Mouse (Mus musculus) hindbrain, embryonic 12.5 days (tissue): ENCODE measurements at regions not wholly inside any gene's neighbourhood (a gene's known extent, or its start where the extent isn't known, plus 50 kb on each side); places are given as distances from the start of the nearest gene placed in this dataset.

Source experiments
- ATAC-seq: fragments of 200-750 bp; cut with Nextera tagmentation; 2 replicates; pipeline ENCODE4 v1.8.0; 2017; ENCODE audit warnings: moderate TSS enrichment; ENCODE audit not compliant: low FRiP score
- H3K27ac ChIP-seq: fragments of 300-500 bp; sonication (generic); 2 replicates; pipeline ENCODE4 v1.5.1; 2016; ENCODE audit warnings: mild to moderate bottlenecking
- H3K27me3 ChIP-seq: fragments of 300-500 bp; sonication (generic); 2 replicates; pipeline ENCODE4 v1.6.1; 2016; ENCODE audit warnings: mild to moderate bottlenecking
- H3K36me3 ChIP-seq: fragments of 300-500 bp; sonication (generic); 2 replicates; pipeline ENCODE4 v1.6.1; 2016; ENCODE audit warnings: mild to moderate bottlenecking
- H3K4me1 ChIP-seq: fragments of 300-500 bp; sonication (generic); 2 replicates; pipeline ENCODE4 v1.6.1; 2016
- H3K4me2 ChIP-seq: fragments of 300-500 bp; sonication (generic); replicated peaks from 2 replicates; pipeline ENCODE4 v1.6.1; 2016; ENCODE audit warnings: mild to moderate bottlenecking
- H3K4me3 ChIP-seq: fragments of 300-500 bp; sonication (generic); 2 replicates; pipeline ENCODE4 v1.5.1; 2016; ENCODE audit warnings: mild to moderate bottlenecking
- H3K9ac ChIP-seq: fragments of 300-500 bp; sonication (generic); 2 replicates; pipeline ENCODE4 v1.6.1; 2016; ENCODE audit warnings: mild to moderate bottlenecking, moderate library complexity
- H3K9me3 ChIP-seq: fragments of 300-500 bp; sonication (generic); replicated peaks from 2 replicates; pipeline ENCODE4 v1.6.1; 2016; ENCODE audit warnings: mild to moderate bottlenecking
- WGBS: fragments of 180-500 bp; shearing (Covaris S2); methylation state at CpG from one replicate; pipeline ENCODE4 v1.1.7; 2016; 5-methylcytosine and 5-hydroxymethylcytosine counted together

DNA sequence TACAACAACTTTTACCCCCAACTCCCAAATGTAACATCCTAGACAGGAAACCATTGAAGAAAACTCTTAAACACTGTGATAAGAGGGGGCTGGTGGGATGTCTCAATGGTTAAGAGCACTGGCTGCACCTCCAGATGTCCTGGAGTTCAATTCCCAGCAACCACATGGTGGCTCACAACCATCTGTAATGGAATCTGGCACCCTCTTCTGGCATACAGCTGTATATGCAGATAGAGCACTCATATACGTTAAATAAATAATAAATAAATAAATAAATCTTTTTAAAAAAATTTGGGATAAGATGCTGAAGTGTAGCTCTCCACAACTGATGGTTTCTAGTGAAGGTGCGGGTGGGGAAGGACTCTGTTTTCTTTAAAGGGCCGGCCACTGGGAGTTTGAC, 69.3 kb downstream of the Kctd15 start:
- no peak overlapping the region for H3K4me3 ChIP-seq
- H3K27ac ChIP-seq = no peak overlapping the region
- peaks cover 15% of the 10 kb centered on the region for H3K9me3 ChIP-seq
- ATAC-seq = no peak
- H3K4me1 ChIP-seq = no peaks in the 10 kb centered on the region
- no peaks in the 10 kb centered on the region for H3K27me3 ChIP-seq
- H3K36me3 ChIP-seq = no peaks in the 10 kb centered on the region
- H3K4me2 ChIP-seq = no peak overlapping the region
- H3K9ac ChIP-seq = no peak overlapping the region
- WGBS = 91% methylated on average over 3 of the region's 3 CpGs

DNA sequence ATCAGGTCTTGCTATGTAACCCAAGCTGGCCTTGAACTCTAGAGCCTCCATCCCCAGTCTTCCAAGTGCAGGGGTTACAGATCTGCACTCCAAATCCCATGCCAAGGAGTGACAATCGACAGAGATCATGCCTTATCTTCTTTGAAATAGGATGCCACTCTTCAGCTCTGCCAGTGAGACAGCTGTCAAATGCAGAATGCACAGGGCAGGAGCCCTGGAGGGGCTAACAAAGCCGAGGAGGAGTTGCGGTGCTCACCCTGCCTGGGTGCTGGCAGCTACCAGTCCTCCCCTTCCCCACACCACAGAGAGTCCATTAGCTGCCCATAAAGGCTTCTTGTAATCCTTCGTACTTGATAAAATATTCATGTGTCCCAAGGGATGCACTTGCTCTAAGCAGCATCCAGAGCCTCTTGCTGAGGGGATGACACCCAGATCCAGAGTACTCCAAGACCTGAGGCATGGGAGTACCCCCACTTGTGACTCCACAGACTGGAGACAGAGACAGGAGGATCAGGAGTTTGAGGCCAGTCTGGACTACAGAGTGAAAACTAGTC, 71.1 kb downstream of the Kctd15 start:
- H3K9ac ChIP-seq = peak overlapping the region; percentile 27; the same call in 1 of the 2 replicates
- H3K27ac ChIP-seq = no peak overlapping the region
- ATAC-seq = no peak
- no peaks in the 10 kb centered on the region for H3K27me3 ChIP-seq
- H3K36me3 ChIP-seq = no peaks in the 10 kb centered on the region
- WGBS = 65% methylated on average over 4 of the region's 4 CpGs
- no peak overlapping the region for H3K4me3 ChIP-seq
- no peak overlapping the region for H3K4me2 ChIP-seq
- H3K9me3 ChIP-seq = peaks cover 15% of the 10 kb centered on the region
- H3K4me1 ChIP-seq = no peaks in the 10 kb centered on the region

- no peak overlapping the region for H3K4me3 ChIP-seq
- H3K27ac ChIP-seq = no peak overlapping the region
- no peak for ATAC-seq
- no peak overlapping the region for H3K4me2 ChIP-seq
- WGBS = 95% methylated on average over 7 of the region's 7 CpGs
- peaks cover 15% of the 10 kb centered on the region for H3K9me3 ChIP-seq
- H3K4me1 ChIP-seq = no peaks in the 10 kb centered on the region
- H3K27me3 ChIP-seq = no peaks in the 10 kb centered on the region
- H3K36me3 ChIP-seq = no peaks in the 10 kb centered on the region
- no peak overlapping the region for H3K9ac ChIP-seq
Measured at GRCm38 (mm10) chr7:34584870-34585269, 71.7 kb downstream of the Kctd15 start.

DNA sequence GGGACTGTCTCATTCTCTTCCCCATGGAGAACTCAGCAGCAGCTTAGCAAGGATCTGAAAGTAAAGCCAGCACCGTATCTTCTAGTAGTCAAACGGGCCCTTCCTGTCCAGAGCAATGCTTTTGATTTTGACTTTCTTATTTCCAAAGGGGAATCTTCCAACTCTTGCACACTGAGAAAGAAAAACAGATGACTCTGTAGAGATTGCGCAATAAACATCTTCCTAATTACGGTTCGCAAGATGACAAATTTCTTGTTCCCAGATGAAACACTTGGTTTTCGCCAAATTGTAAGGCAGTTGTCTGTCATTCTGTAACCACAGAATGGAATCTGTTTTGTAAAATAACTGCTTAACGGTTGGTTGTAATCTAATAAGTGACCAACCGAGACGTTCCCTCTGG, 75.7 kb downstream of the Kctd15 start:
- no peak for ATAC-seq
- Histone ChIP-seq H3K4me1 (no peaks in the 10 kb centered on the region), H3K4me2 (no peak overlapping the region), H3K9ac (no peak overlapping the region), H3K27me3 (no peaks in the 10 kb centered on the region), H3K36me3 (no peaks in the 10 kb centered on the region), H3K9me3 (peaks cover 6% of the 10 kb centered on the region; the same call in 1 of the 2 replicates), H3K27ac (no peak overlapping the region), H3K4me3 (no peak overlapping the region)
- 91% methylated on average over 9 of the region's 9 CpGs for WGBS

- peak overlapping the region; percentile 62; the same call in 1 of the 2 replicates for H3K4me2 ChIP-seq
- H3K9me3 ChIP-seq = no peaks in the 10 kb centered on the region
- H3K36me3 ChIP-seq = no peaks in the 10 kb centered on the region
- no peak overlapping the region; the same call in 1 of the 2 replicates for H3K27ac ChIP-seq
- ATAC-seq = peak; percentile 29; the same call in 1 of the 2 replicates
- WGBS = 41% methylated on average over 10 of the region's 10 CpGs
- no peaks in the 10 kb centered on the region for H3K27me3 ChIP-seq
- no peak overlapping the region for H3K4me3 ChIP-seq
- H3K9ac ChIP-seq = no peak overlapping the region
- peaks cover 20% of the 10 kb centered on the region for H3K4me1 ChIP-seq
Measured at GRCm38 (mm10) chr7:34571295-34571694, 85.2 kb downstream of the Kctd15 start.

DNA sequence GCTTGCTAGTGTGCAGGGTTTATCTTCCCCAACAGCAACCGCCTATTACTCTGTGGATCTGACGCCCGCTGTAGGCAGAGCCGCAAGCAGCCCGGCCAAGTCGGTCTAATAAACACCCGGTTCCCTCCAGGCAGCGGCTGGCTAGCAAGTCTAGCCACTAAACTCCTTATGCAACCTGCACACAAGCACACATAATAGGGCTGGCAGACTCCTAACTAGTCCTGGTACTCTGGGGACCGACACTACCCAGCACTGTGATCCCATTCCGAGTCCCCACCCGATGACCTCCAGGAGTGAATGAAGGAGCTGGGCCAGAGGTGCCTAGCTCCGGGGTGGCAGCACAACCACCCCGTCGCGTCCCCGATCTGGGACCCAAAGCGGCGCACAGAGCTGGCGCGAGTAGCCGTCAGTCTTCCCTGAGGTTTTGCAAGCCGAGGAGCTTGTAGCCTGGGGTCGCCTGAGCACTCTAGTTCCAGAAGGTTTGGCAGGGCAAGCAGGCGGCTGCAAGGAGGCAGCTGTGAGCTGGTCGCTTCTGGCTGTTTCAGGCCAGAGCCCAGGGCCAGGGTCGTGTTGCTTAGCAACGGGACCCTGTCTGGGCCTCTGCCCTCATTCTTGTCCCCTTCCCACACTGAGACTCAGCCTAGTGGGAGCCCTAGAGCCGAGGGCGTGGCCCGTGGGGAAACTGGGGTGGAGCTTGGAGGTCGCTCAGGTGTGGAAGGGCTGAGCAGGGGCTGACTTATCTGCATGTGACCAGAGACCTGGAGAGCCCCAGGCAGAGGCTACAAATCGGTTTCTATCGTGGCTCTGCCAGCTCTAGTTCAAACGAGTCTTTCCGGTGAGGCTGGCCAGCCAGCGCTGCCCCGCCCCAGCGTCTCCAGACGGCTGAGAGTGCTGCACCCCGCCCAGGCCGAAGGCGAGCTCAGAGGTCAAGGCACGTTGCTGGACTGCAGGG, 86.1 kb downstream of the Kctd15 start:
- ATAC-seq = peak; percentile 93
- peak overlapping the region; percentile 47 for H3K9ac ChIP-seq
- peak overlapping the region; percentile 28 for H3K4me3 ChIP-seq
- peak overlapping the region; percentile 66 for H3K27ac ChIP-seq
- H3K27me3 ChIP-seq = no peaks in the 10 kb centered on the region
- H3K4me1 ChIP-seq = peaks cover 20% of the 10 kb centered on the region
- H3K9me3 ChIP-seq = no peaks in the 10 kb centered on the region
- H3K4me2 ChIP-seq = peak overlapping the region; percentile 62
- WGBS = 1% methylated on average over 43 of the region's 43 CpGs
- H3K36me3 ChIP-seq = no peaks in the 10 kb centered on the region

DNA sequence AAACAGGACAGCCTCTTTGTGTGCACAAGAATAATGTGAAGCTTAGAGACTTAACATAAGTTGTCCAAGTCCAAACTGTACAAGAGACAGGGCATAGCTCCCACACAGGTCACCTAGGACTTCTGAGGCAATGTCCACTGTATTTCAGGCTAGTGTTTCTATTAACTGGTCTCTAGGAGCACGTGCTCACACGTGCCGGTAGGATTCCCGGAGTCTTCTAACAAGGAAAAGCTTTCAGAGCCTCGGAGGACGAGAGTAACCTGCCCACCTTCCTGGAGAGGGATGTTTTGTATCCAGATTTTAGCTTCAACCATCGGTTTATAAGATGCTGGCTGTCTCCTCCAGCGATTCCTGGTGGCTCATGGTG, 86.8 kb downstream of the Kctd15 start:
- Histone ChIP-seq H3K27ac (peak overlapping the region; percentile 66), H3K4me1 (peaks cover 20% of the 10 kb centered on the region)

DNA sequence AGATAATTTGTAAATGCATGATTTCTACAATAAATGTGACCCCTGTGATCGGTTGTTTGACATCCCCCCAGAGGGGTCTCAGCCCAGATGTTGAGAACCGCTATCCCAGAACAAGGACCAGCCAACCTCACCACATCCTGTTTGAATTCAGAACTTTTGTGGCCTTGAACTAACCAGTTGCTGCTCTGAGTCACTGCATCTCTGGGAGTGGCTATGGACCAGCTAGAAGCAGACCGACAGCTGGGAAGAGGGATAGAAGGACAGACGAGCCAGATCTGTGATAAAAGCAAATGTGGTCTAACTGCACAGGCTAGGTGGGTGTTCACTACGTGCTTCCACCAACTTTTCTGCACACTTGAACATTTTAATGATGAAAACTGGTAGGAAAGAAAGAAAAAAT, 89.0 kb downstream of the Kctd15 start:
- no peak overlapping the region for H3K27ac ChIP-seq
- no peak overlapping the region for H3K9ac ChIP-seq
- no peaks in the 10 kb centered on the region for H3K9me3 ChIP-seq
- no peak for ATAC-seq
- H3K27me3 ChIP-seq = no peaks in the 10 kb centered on the region
- WGBS = 63% methylated on average over 5 of the region's 5 CpGs
- no peaks in the 10 kb centered on the region for H3K36me3 ChIP-seq
- H3K4me1 ChIP-seq = peaks cover 20% of the 10 kb centered on the region
- no peak overlapping the region for H3K4me3 ChIP-seq
- H3K4me2 ChIP-seq = no peak overlapping the region

More for the DNA sequence above, 86.8 kb downstream of the Kctd15 start:
- H3K4me2 ChIP-seq = peak overlapping the region; percentile 62
- no peaks in the 10 kb centered on the region for H3K36me3 ChIP-seq
- no peak overlapping the region for H3K4me3 ChIP-seq
- no peaks in the 10 kb centered on the region for H3K9me3 ChIP-seq
- 20% methylated on average over 8 of the region's 8 CpGs for WGBS
- no peak overlapping the region; the same call in 1 of the 2 replicates for H3K9ac ChIP-seq
- ATAC-seq = no peak
- H3K27me3 ChIP-seq = no peaks in the 10 kb centered on the region

DNA sequence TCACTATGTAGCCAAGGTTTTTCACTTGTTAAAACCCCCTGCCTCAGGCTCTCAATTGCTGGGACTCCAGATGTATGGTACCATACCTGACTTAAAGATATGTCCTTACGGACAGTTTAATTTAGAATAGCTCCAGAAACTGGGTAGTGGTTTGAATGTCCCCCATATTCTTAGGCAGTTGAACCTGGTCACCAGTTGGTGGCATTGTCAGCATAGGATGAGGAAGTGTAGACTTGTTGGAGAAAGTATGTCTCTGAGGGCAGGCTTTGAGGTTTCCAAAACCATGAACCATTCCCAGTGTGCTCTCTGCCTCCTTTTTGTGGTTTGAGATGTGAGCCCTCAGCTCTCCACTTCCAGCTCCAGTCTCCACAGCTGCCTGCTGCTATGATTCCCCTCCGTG, 94.4 kb downstream of the Kctd15 start:
- H3K27me3 ChIP-seq = no peaks in the 10 kb centered on the region
- no peak for ATAC-seq
- peaks cover 7% of the 10 kb centered on the region for H3K9me3 ChIP-seq
- H3K9ac ChIP-seq = no peak overlapping the region
- no peak overlapping the region for H3K4me2 ChIP-seq
- no peak overlapping the region for H3K4me3 ChIP-seq
- 86% methylated on average over 2 of the region's 2 CpGs for WGBS
- H3K4me1 ChIP-seq = no peaks in the 10 kb centered on the region
- no peaks in the 10 kb centered on the region for H3K36me3 ChIP-seq
- no peak overlapping the region for H3K27ac ChIP-seq

GRCm38 (mm10) chr7:34558615-34559343, 97.8 kb downstream of the Kctd15 start:
- Histone ChIP-seq H3K27me3 (no peaks in the 10 kb centered on the region), H3K27ac (no peak overlapping the region), H3K4me1 (no peaks in the 10 kb centered on the region), H3K9me3 (peaks cover 7% of the 10 kb centered on the region), H3K36me3 (no peaks in the 10 kb centered on the region), H3K4me2 (no peak overlapping the region), H3K4me3 (no peak overlapping the region), H3K9ac (no peak overlapping the region)
- WGBS = 82% methylated on average over 8 of the region's 8 CpGs
- ATAC-seq = no peak

GRCm38 (mm10) chr7:34555196-34555595, 101.3 kb downstream of the Kctd15 start:
- no peak overlapping the region for H3K9ac ChIP-seq
- H3K27me3 ChIP-seq = no peaks in the 10 kb centered on the region
- no peak overlapping the region for H3K27ac ChIP-seq
- no peaks in the 10 kb centered on the region for H3K4me1 ChIP-seq
- H3K36me3 ChIP-seq = no peaks in the 10 kb centered on the region
- H3K9me3 ChIP-seq = peaks cover 7% of the 10 kb centered on the region
- no peak overlapping the region for H3K4me2 ChIP-seq
- no peak for ATAC-seq
- WGBS = 73% methylated on average over 6 of the region's 6 CpGs
- no peak overlapping the region for H3K4me3 ChIP-seq

GRCm38 (mm10) chr7:34546609-34547316, 109.8 kb downstream of the Kctd15 start:
- Histone ChIP-seq H3K4me2 (no peak overlapping the region), H3K27me3 (no peaks in the 10 kb centered on the region), H3K9ac (no peak overlapping the region), H3K4me3 (no peak overlapping the region), H3K27ac (no peak overlapping the region), H3K4me1 (no peaks in the 10 kb centered on the region), H3K36me3 (no peaks in the 10 kb centered on the region), H3K9me3 (no peaks in the 10 kb centered on the region)
- 88% methylated on average over 19 of the region's 19 CpGs for WGBS
- no peak for ATAC-seq
